Mouse (Mus musculus): ENCODE data around the gene Macrod1. TPM values are rescaled to one million over a fixed set of nuclear protein-coding genes. Genes with fewer than 3 reads are reported as not detected.
"Not testable (repeated sequence)": the region's sequence is repeated elsewhere in the genome, so short reads cannot be mapped to it uniquely, and the experiment has no call there.

Gene Macrod1
- total RNA-seq, 4 experiments from 2014 or later: 27.7 to 64.8 (median 40.3) TPM

- DNase-seq: peak; percentile 70
These were observed 614 bp downstream of the Macrod1 start for GRCm38 (mm10) chr19:7057126-7057721.

- DNase-seq: peak; percentile 87
These were observed 1.2 kb downstream of the Macrod1 start for GRCm38 (mm10) chr19:7057722-7058207.

GRCm38 (mm10) chr19:7058541-7058940 is 1.9 kb downstream of the Macrod1 start:
- DNase-seq: no peak

GRCm38 (mm10) chr19:7062110-7062509 is 5.5 kb downstream of the Macrod1 start:
- no peak for DNase-seq

- DNase-seq: no peak
These were observed 6.3 kb downstream of the Macrod1 start for GRCm38 (mm10) chr19:7062916-7063315.

- DNase-seq: peak; percentile 54
These were observed 8.0 kb downstream of the Macrod1 start for GRCm38 (mm10) chr19:7064571-7064970.

- no peak for DNase-seq
These were observed 9.6 kb downstream of the Macrod1 start for GRCm38 (mm10) chr19:7066034-7066827.

- DNase-seq: no peak
These were observed 10.3 kb downstream of the Macrod1 start for GRCm38 (mm10) chr19:7066828-7067342.

- DNase-seq: no peak
These were observed 10.9 kb downstream of the Macrod1 start for GRCm38 (mm10) chr19:7067344-7068050.

- DNase-seq: peak; percentile 60
These were observed 11.5 kb downstream of the Macrod1 start for GRCm38 (mm10) chr19:7068136-7068535.

- no peak for DNase-seq
These were observed 12.3 kb downstream of the Macrod1 start for GRCm38 (mm10) chr19:7068661-7069531.

- DNase-seq: no peak
These were observed 13.5 kb downstream of the Macrod1 start for GRCm38 (mm10) chr19:7069781-7070763.

- DNase-seq: no peak
These were observed 14.2 kb downstream of the Macrod1 start for GRCm38 (mm10) chr19:7070775-7071174.

- DNase-seq: no peak
These were observed 15.6 kb downstream of the Macrod1 start for GRCm38 (mm10) chr19:7072221-7072620.

- DNase-seq: no peak
These were observed 17.6 kb downstream of the Macrod1 start for GRCm38 (mm10) chr19:7073997-7074781.

GRCm38 (mm10) chr19:7075336-7075735 is 18.7 kb downstream of the Macrod1 start:
- DNase-seq: not testable (repeated sequence)

- no peak for DNase-seq
These were observed 21.1 kb downstream of the Macrod1 start for GRCm38 (mm10) chr19:7077666-7078065.

- DNase-seq: no peak
These were observed 21.7 kb downstream of the Macrod1 start for GRCm38 (mm10) chr19:7078271-7078670.

- peak; percentile 39 for DNase-seq
These were observed 25.1 kb downstream of the Macrod1 start for GRCm38 (mm10) chr19:7081516-7082266.

All from adrenal gland, adult 8-10 months (tissue).